Mouse (Mus musculus) bone marrow macrophage, adult 2 months (primary cell): ENCODE results near the gene Dtx2. TPM values are rescaled to one million over a fixed set of nuclear protein-coding genes. Genes with fewer than 3 reads are reported as not detected.

Experiments used
- H3K27ac ChIP-seq: 2 replicates; pipeline ENCODE4 v1.5.1; 2012; ENCODE audit warnings: low read depth, low read length; ENCODE audit not compliant: insufficient read depth
- H3K4me1 ChIP-seq: 2 replicates; pipeline ENCODE4 v1.6.1; 2012; ENCODE audit warnings: low read length; ENCODE audit not compliant: control insufficient read depth, insufficient read depth
- H3K4me3 ChIP-seq: 2 replicates; pipeline ENCODE4 v1.5.1; 2012; ENCODE audit warnings: mild to moderate bottlenecking, low read length, moderate library complexity; ENCODE audit not compliant: insufficient read depth
- CTCF ChIP-seq: IDR thresholded peaks from 2 replicates; pipeline ENCODE4 v1.5.1; 2012; ENCODE audit warnings: low read depth, mild to moderate bottlenecking, low read length, moderate library complexity
- POLR2A ChIP-seq: IDR thresholded peaks from 2 replicates; pipeline ENCODE4 v1.6.1; 2012; ENCODE audit warnings: mild to moderate bottlenecking, low read depth, low read length, borderline replicate concordance
- polyA plus RNA-seq: library from polyadenylated mRNA; stranded (reverse); fragments of >200 nt; gene quantifications from 2 replicates; pipeline ENCODE4 v1.2.4, GENCODE M21; 2012; ENCODE audit not compliant: missing spikeins, insufficient read depth, insufficient read length

The Dtx2 gene
- polyA plus RNA-seq, 1 experiment: 9.5 TPM

DNA sequence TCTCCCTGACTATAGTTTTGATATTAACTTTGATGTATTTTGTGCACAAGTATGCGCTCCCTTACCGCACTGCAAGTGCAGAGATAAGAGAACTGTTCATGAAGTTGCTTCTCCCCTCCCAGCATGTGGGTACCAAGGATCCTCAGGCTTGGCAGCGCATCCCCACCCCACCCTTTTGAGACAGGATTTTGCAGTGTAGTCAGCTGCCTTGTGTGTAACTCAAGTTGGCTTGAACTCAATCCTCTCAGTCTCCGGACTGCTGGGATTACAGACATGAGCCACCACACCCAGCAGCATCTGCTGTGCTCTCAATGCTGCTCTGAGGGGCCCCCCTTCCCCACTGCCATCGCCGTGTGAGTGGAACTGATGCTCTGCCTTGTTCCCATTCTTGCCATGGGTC lies 22.7 kb downstream of the Dtx2 start:
- H3K4me1 ChIP-seq: peaks cover 13% of the 10 kb centered on the region
- no peak overlapping the region for H3K4me3 ChIP-seq
- H3K27ac ChIP-seq: no peak overlapping the region
- no peak for TF ChIP-seq CTCF
- TF ChIP-seq POLR2A: no peak

DNA sequence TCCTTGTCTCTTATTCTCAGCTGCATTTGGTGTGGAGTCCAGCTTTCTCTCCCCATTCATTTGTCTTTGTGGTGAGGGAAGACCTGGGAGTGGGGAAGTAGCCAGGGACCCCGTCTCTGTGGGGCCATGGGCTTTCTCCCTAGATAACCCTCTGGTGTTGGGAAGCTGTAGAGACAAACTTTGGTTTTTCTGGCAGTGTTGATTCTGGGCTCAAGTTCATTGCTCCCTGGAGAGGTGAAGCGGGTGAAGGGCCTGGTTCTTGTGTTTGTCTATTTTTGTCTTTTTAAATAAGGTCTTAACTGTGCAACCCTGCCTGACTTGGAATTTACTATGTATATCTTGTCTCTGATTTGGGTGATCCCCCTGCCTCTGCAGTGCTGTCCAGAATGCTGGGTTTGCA lies 24.1 kb downstream of the Dtx2 start:
- TF ChIP-seq POLR2A (no peak), CTCF (no peak)
- Histone ChIP-seq H3K27ac (no peak overlapping the region), H3K4me1 (peaks cover 13% of the 10 kb centered on the region), H3K4me3 (no peak overlapping the region)

GRCm38 (mm10) chr5:136019907-136020306 lies 25.3 kb downstream of the Dtx2 start:
- TF ChIP-seq CTCF (no peak), POLR2A (no peak)
- H3K4me3 ChIP-seq: no peak overlapping the region
- H3K4me1 ChIP-seq: peaks cover 13% of the 10 kb centered on the region
- H3K27ac ChIP-seq: no peak overlapping the region

DNA sequence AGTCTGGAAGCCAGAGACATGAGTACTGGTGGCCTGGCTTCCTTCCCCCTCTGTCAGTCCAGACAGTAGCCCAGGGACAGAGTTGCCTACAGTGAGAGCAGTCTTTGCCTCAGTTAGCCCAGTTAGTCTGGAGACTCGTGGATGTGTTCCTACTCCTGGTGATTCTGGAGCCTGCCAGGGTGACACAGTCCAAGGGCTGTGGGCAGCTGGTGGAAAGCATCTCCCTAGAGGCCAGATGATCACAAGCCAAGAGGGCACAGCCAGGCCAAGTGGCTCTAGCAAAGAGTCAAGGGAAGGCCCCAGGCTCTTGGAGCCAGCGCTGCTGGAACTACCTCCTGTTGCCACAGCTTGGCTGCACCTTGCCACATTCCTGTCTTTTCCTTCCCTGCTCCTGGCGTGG lies 31.1 kb downstream of the Dtx2 start:
- H3K27ac ChIP-seq: no peak overlapping the region
- TF ChIP-seq CTCF: no peak
- no peak for TF ChIP-seq POLR2A
- H3K4me3 ChIP-seq: no peak overlapping the region
- peaks cover 6% of the 10 kb centered on the region; the same call in 1 of the 2 replicates for H3K4me1 ChIP-seq

DNA sequence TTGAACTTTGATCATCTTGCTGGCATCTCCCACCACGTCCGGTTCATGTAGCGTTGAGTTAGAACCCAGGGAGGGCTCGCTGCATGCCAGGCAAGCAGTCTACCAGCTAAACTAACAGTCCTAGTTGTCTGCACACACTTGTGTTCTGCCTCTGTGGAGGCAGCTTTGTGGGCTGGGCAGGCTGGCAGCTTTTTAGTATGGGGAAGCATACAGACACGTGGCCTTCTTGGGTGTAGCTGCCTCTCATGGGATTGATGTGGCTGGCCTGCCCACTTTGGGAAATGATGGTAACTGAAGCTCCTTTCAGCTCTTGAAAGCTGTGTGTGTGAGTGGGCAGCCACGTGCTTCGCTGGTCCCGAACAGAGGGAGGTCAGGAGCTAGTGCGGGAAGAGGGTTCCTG lies 32.3 kb downstream of the Dtx2 start:
- no peak for TF ChIP-seq POLR2A
- TF ChIP-seq CTCF: no peak
- no peak overlapping the region for H3K27ac ChIP-seq
- peaks cover 6% of the 10 kb centered on the region; the same call in 1 of the 2 replicates for H3K4me1 ChIP-seq
- no peak overlapping the region for H3K4me3 ChIP-seq

DNA sequence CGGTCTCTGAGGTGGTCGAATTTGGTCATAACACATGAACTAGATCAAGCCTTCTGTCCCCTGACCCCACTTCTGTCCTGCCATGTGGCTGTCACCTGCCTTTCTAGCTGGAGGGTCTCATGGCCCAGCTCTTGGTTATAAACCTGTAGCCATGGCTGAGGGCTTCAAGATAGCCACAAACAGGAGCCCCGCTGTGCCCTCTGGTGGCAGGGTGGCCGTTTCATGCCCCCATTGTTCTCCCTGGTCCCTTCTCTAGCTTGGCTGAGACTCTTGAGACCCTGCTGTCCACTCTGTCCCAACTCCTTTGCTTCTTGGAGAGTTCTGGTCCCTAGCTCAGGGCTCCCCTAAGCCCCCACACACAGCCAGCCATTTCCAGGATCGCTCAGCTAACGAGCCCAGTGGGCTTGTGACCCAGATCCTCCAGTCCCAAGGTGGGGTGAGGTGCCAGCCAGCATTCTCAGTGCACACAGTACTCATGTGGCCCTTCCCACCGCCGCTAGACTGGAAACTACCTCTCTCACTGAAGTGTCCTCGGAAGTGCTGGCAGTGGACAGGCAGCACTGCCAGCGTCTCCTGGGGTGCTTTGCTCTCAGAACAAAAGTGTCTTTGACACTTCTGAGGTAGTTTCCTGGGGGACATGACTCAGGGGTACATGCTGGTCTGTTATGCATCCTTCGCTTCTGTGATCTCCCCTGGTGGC lies 33.2 kb downstream of the Dtx2 start:
- Histone ChIP-seq H3K4me1 (peaks cover 6% of the 10 kb centered on the region; the same call in 1 of the 2 replicates), H3K27ac (no peak overlapping the region), H3K4me3 (no peak overlapping the region)
- no peak for TF ChIP-seq CTCF
- no peak for TF ChIP-seq POLR2A

GRCm38 (mm10) chr5:136034868-136035267 lies 40.3 kb downstream of the Dtx2 start:
- peaks cover 30% of the 10 kb centered on the region for H3K4me1 ChIP-seq
- TF ChIP-seq CTCF: no peak
- TF ChIP-seq POLR2A: no peak
- peak overlapping the region; percentile 77 for H3K27ac ChIP-seq
- no peak overlapping the region for H3K4me3 ChIP-seq

GRCm38 (mm10) chr5:136035285-136035684 lies 40.7 kb downstream of the Dtx2 start:
- H3K4me3 ChIP-seq: no peak overlapping the region
- no peak for TF ChIP-seq CTCF
- no peak for TF ChIP-seq POLR2A
- peak overlapping the region; percentile 77 for H3K27ac ChIP-seq
- peaks cover 27% of the 10 kb centered on the region for H3K4me1 ChIP-seq

- H3K4me3 ChIP-seq: no peak overlapping the region
- no peak overlapping the region for H3K27ac ChIP-seq
- no peak for TF ChIP-seq POLR2A
- TF ChIP-seq CTCF: no peak
- H3K4me1 ChIP-seq: peaks cover 35% of the 10 kb centered on the region
These were observed 42.1 kb downstream of the Dtx2 start for GRCm38 (mm10) chr5:136036667-136037066.

- Histone ChIP-seq H3K4me3 (no peak within 1 kb of the TSS), H3K27ac (no peak within 1 kb of the TSS), H3K4me1 (peaks cover 33% of the 10 kb centered on the region)
- TF ChIP-seq POLR2A: no peak
These were observed 43.9 kb downstream of the Dtx2 start, which contains the start of gene Upk3b for GRCm38 (mm10) chr5:136038258-136039214. Upk3b (plus strand) TSS chr5:136038496.

DNA sequence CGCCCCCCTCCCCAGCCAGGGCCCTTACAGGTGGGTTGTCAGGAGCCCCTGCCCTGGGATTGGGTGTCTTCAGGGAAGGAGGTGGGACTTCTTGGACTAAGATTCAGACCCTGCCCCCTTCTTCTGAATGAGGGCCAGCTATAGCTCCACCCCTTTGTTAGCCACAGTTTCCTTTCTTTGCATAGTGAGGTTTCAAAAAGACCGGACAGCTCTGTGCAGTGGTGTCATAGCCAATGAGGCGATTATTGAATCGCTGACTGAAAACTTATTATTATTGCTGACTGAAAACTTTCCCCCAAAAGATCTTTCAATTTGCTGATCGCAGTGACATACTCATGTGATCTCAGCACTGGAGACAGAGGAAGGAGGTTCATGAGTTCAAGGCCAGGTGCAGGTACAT lies 45.6 kb downstream of the Dtx2 start:
- Histone ChIP-seq H3K4me3 (no peak overlapping the region), H3K4me1 (peaks cover 18% of the 10 kb centered on the region), H3K27ac (no peak overlapping the region)
- TF ChIP-seq CTCF (no peak), POLR2A (no peak)
